Mouse (Mus musculus) hindbrain, embryonic 14.5 days (tissue): ENCODE results near the gene Olfr56. TPM values are rescaled to one million over a fixed set of nuclear protein-coding genes. Genes with fewer than 3 reads are reported as not detected.
"Not testable (repeated sequence)": the region's sequence is repeated elsewhere in the genome, so short reads cannot be mapped to it uniquely, and the experiment has no call there.

Source experiments
- ATAC-seq: fragments of 200-750 bp; cut with Nextera tagmentation; 2 replicates; pipeline ENCODE4 v1.8.0; 2017; ENCODE audit warnings: moderate number of reproducible peaks, mild to moderate bottlenecking, moderate TSS enrichment, moderate library complexity; ENCODE audit not compliant: low FRiP score
- DNase-seq: peaks from one replicate; pipeline ENCODE4 v3.0.0-alpha.2; 2015; ENCODE audit warnings: low spot score
- H3K27ac ChIP-seq: fragments of 300-500 bp; sonication (generic); 2 replicates; pipeline ENCODE4 v1.5.1; 2014; ENCODE audit warnings: mild to moderate bottlenecking, moderate library complexity
- H3K27me3 ChIP-seq: fragments of 300-500 bp; sonication (generic); 2 replicates; pipeline ENCODE4 v1.6.1; 2014; ENCODE audit warnings: mild to moderate bottlenecking, low read length, mixed read lengths; ENCODE audit not compliant: control insufficient read depth, insufficient read depth
- H3K36me3 ChIP-seq: fragments of 300-500 bp; sonication (generic); replicated peaks from 2 replicates; pipeline ENCODE4 v1.6.1; 2014; ENCODE audit not compliant: control insufficient read depth, insufficient read depth
- H3K4me1 ChIP-seq: fragments of 300-500 bp; sonication (generic); replicated peaks from 2 replicates; pipeline ENCODE4 v1.6.1; 2014; ENCODE audit warnings: antibody characterized with exemption, low read length, mixed read lengths; ENCODE audit not compliant: control insufficient read depth, insufficient read depth
- H3K4me2 ChIP-seq: fragments of 300-500 bp; sonication (generic); replicated peaks from 2 replicates; pipeline ENCODE4 v1.6.1; 2014; ENCODE audit warnings: mild to moderate bottlenecking, moderate library complexity
- H3K4me3 ChIP-seq: fragments of 300-500 bp; sonication (generic); replicated peaks from 2 replicates; pipeline ENCODE4 v1.5.1; 2014; ENCODE audit warnings: mild to moderate bottlenecking, low read length
- H3K9ac ChIP-seq: fragments of 300-500 bp; sonication (generic); 2 replicates; pipeline ENCODE4 v1.6.1; 2014
- H3K9me3 ChIP-seq: fragments of 300-500 bp; sonication (generic); 2 replicates; pipeline ENCODE4 v1.6.1; 2016; ENCODE audit warnings: low read length; ENCODE audit not compliant: control insufficient read depth
- WGBS: fragments of 180-500 bp; shearing (Covaris S2); extraction: QIAGEN DNeasy Blood & Tissue Kit; methylation state at CpG from one replicate; pipeline ENCODE4 v1.1.7; 2014; 5-methylcytosine and 5-hydroxymethylcytosine counted together
- polyA plus RNA-seq: library from polyadenylated mRNA; unstranded; fragments of >200 nt; fragmentation: Nextera tagmentation; extraction: Ambion mirVana; gene quantifications from 2 replicates; pipeline ENCODE4 v1.2.1, GENCODE M21; 2014

Olfr56 gene
- polyA plus RNA-seq, 1 experiment from 2014 or later = not detected

DNA sequence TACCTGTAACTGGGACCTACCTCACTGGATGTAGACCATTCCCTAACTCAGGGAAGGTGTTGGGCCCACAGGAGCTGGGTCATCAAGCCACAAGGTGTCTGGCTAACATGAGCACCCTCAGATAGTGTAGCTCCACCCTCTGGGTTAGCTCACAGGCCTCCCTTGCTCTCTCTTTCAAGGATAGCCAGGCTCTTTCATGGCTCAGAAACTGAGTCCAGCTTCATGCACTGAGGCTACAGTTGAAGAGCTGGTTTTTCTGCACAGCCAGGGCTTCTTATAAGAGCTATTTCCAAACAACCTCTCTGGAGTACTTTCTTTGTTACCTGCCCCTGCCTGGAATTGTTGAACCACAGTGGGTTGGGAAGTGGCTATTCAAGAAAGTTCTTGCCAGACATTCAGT is 33.4 kb downstream of the Olfr56 start:
- not testable (repeated sequence) for H3K4me2 ChIP-seq, H3K27me3 ChIP-seq, DNase-seq, H3K9me3 ChIP-seq, H3K4me1 ChIP-seq, ATAC-seq, H3K9ac ChIP-seq, H3K4me3 ChIP-seq, H3K27ac ChIP-seq, H3K36me3 ChIP-seq

DNA sequence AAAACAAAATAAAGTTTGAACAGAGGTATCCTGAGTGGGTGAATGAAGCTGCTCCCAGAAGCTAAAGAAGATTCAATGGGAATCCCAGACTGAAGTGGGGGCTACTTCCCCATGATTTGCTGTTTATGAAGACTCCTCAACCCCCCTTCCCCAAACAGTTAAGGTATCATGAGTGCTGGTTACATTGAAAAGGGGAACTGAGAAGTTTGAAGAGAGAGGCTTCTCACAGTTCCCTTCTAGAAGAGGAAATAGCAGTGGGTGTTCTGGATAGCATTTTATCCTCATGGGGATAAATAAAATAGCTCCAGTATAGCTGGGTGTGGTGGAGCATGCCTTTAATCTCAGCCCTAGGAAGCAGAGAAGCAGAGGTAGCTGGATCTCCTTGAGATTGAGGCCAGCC is 71.4 kb downstream of the Olfr56 start:
- DNase-seq, ATAC-seq, H3K36me3 ChIP-seq: not testable (repeated sequence)

DNA sequence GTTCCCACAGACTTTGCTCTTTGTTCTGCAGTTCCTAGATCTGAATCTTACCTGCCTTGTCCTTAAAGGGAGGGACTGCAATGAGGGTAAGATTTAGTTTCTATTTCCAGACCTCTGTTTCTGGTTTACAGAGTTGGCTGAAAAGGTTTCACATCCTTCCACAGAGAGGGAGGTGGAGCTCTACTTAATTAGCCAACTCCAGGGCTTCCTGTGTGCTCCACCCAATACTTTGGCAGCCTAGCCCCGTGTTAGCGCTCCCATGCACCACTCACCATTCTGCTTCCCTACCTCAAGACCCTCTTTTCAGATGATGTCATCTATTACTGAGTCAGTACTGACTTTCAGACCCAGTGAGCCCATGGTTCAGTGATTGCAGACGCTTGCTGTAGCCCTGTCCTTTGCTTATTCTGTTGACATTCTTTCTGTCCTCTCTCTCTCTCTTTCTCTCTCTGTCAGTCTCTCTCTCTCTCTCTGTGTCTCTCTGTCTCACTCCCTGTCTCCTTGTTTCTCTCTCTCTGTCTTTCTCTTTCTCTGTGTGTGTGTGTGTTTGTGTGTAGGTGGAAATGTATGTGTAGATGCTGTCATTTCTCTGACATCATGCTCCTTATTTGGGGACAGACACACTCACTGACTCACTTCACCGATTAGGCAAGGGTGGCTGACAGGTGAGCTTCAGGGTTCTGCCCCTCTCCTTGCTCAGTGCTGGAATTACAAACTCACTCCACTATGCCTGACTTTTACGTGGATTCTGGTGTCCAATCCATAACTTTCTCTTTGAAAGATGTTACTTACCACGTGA is 72.6 kb downstream of the Olfr56 start, which contains the start of gene 9930111J21Rik2:
9930111J21Rik2 (minus strand) TSS at position 150 of the 799 bp plus-strand sequence.
- not testable (repeated sequence) for H3K9ac ChIP-seq, H3K9me3 ChIP-seq, DNase-seq, ATAC-seq, H3K27me3 ChIP-seq, H3K4me1 ChIP-seq, H3K36me3 ChIP-seq, H3K4me2 ChIP-seq, H3K4me3 ChIP-seq, H3K27ac ChIP-seq
- WGBS = 82% methylated on average over 1 of the region's 6 CpGs

More for the DNA sequence above, 71.4 kb downstream of the Olfr56 start:
- H3K9me3 ChIP-seq, H3K27ac ChIP-seq, H3K4me3 ChIP-seq, H3K4me2 ChIP-seq, H3K4me1 ChIP-seq, H3K27me3 ChIP-seq, H3K9ac ChIP-seq: not testable (repeated sequence)

DNA sequence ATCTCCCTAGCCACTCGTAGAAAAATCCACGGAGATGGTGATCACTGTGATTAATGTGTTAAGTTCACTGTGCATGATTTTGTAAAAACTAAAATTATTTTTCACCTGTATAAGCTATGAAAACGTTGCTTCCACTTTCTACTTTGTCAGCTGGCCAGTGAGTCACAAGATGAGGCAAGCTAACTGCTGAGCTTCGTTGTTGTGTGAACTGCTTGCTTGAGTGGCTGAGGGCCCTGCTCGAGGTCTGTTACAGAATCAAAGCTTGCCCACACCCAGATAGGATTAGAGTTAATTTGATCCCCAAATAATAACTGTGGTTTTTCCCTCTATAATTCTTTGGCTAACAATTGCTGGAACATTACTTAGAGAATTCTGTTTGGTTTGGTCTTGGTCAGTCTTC is 73.2 kb downstream of the Olfr56 start:
- not testable (repeated sequence) for H3K4me2 ChIP-seq, H3K27me3 ChIP-seq, H3K4me3 ChIP-seq, DNase-seq, H3K4me1 ChIP-seq, H3K36me3 ChIP-seq, ATAC-seq, H3K9ac ChIP-seq, H3K9me3 ChIP-seq, H3K27ac ChIP-seq
- no CpG with 5 or more reads among the region's 5 CpGs for WGBS

DNA sequence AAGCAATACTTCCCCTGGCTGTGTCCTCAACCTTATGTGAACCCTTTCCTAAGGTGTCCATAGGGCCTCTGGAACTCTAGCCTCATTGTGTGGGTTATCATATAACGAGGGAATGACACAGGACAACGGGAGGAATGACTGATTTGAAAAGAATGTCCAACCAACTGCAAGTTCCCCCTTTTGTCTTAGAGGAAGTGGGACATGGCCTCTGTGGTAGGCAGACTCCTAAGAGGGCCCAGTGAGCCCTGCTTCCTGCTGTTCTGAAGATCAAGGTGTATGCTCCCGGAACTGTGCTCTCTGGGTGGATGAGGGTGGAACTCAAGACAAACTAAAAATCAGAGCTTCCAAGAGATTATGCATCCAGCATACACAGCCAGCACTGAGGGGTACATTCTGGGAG is 81.4 kb downstream of the Olfr56 start:
- H3K27me3 ChIP-seq, DNase-seq, H3K4me1 ChIP-seq, H3K27ac ChIP-seq, H3K4me3 ChIP-seq, H3K9ac ChIP-seq, ATAC-seq, H3K4me2 ChIP-seq, H3K9me3 ChIP-seq, H3K36me3 ChIP-seq: not testable (repeated sequence)
- WGBS = no CpG with 5 or more reads among the region's 3 CpGs

DNA sequence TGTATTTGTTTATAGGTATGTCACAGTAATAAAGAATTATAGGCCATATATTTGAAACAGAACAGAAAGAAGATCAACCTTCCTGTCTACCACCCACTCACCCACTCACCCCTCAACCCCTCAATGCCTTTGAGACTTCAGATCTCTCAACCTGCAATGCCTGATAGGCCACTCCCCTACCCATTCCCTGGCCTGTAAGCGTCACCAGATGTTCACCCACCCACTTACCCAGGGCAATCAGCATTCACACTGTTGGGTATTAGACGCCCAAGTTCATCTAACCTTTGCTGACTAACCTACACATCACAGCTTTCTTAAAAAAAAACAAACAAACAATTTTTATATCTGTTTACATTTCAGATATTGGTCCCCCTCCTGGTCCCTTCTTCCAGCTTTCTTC is 83.2 kb downstream of the Olfr56 start:
- ATAC-seq = not testable (repeated sequence)

DNA sequence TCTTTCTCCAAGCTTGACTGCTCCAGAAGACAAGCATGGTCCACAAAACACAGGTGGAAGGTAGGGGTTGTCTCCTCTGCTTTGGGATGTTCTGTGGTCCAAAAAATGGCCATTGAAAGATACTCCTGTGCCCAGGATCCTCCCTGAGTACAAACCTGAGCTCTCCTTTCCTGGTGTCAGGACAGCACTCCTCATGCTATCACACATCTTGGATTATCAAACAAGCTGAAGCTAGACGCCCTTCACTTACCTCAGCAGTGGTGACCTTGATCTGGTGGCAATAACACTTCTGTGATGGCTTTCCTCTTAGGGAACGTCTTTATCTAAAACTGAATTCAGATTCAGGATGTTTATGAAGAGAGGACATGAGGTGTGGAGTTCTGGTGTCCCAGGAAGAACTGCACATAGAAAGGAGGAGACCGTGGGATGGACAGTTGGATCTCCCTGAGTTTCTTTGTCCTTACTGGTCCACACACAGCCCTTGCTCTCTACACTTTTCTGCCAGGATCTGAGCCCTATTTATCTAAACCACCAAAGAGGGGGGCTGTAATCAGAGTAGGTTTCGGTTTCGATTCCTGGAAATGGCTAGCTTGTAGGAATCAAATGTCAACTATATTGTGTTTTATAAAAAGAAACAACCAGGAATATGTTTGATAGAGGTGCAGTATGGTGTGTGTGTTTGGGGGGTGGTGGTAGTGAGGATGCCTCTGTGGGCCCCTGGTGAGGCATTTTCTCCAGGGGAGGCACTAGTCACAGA is 85.2 kb downstream of the Olfr56 start, which contains the start of gene Tgtp2:
Tgtp2 (minus strand) TSS at position 494 of the 757 bp plus-strand sequence.
- H3K4me3 ChIP-seq, H3K27ac ChIP-seq, ATAC-seq, H3K4me1 ChIP-seq, H3K9ac ChIP-seq, H3K27me3 ChIP-seq, H3K4me2 ChIP-seq, H3K36me3 ChIP-seq, H3K9me3 ChIP-seq, DNase-seq: not testable (repeated sequence)
- WGBS = 87% methylated on average over 5 of the region's 5 CpGs

More for the DNA sequence above, 83.2 kb downstream of the Olfr56 start:
- H3K27ac ChIP-seq, DNase-seq, H3K4me3 ChIP-seq, H3K27me3 ChIP-seq, H3K9ac ChIP-seq, H3K36me3 ChIP-seq, H3K4me1 ChIP-seq, H3K9me3 ChIP-seq, H3K4me2 ChIP-seq: not testable (repeated sequence)
- WGBS = 87% methylated on average over 2 of the region's 2 CpGs

DNA sequence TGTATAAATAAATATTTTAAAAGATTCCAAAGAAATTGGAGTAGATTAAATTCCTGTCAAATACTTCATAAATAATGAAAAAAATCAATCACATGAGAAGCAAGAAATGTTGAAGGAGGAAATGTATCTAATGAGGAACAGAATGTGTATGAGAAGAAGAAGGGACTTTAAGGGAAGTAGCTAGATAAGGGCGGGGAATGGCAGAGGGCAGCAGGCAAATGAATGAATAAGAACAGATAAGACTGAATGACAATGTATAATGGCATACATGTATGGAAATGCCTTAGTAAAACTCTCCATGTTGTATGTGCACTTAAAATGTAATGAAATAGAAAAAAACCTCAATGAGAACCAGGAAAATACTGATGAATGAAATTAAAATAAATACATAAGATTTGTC is 89.7 kb downstream of the Olfr56 start:
- Histone ChIP-seq H3K27ac (no peak overlapping the region), H3K4me3 (no peak overlapping the region), H3K9me3 (no peaks in the 10 kb centered on the region), H3K36me3 (no peaks in the 10 kb centered on the region), H3K9ac (no peak overlapping the region), H3K4me2 (no peak overlapping the region), H3K4me1 (no peaks in the 10 kb centered on the region), H3K27me3 (no peaks in the 10 kb centered on the region)
- 96% methylated on average over 1 of the region's 1 CpGs for WGBS
- no peak for ATAC-seq
- no peak for DNase-seq

DNA sequence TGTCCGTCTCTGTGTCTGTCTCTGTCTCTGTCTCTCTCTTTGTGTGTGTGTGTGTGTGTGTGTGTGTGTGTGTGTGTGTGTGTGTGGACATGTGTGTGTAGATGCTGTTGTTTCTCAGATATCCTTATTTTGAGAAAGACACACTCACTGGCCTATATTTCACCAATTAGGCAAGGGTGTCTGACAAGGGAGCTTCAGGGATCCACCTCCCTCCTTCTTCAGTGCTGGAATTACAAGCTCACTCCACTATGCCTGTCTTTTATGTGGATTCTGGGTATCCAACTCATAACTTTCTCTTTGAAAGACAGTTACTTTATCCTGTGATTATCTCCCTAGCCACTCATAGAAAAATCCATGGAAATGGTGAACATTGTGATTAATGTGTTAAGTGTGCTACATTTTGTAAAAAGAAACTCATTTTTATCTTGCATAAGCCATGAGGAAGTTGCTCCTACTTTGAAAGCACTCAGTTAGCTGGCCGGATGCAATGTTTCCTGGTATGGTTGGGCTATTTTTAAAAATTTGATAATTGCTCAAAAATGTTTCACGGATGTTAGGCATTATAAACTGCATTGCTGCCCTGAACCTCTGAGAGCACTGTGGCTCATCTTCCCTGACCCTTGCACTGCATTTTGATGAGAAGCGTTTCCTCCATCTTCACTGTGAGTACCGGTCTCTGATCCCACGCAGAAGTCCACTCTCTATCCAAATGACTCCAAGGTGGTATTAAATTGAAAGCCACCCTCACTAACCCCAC is 97.5 kb downstream of the Olfr56 start, which contains the start of gene Ifi47:
Ifi47 (plus strand) TSS at position 587 of the 757 bp plus-strand sequence.
- not testable (repeated sequence) for ATAC-seq, H3K36me3 ChIP-seq, H3K9me3 ChIP-seq, H3K4me3 ChIP-seq, H3K4me2 ChIP-seq, H3K4me1 ChIP-seq, H3K27ac ChIP-seq, H3K9ac ChIP-seq, H3K27me3 ChIP-seq, DNase-seq
- 85% methylated on average over 6 of the region's 6 CpGs for WGBS
